Mouse (Mus musculus) ovary, postnatal 14 days (tissue): ENCODE data around the gene Olfr1028.

Experiments used
- DNase-seq: peaks from one replicate; pipeline ENCODE4 v3.0.0; 2022; ENCODE audit warnings: low spot score

Gene Olfr1028

GRCm38 (mm10) chr2:85950137-85950536 is at the start of gene Olfr1028:
Gene Olfr1028 (plus strand): TSS chr2:85950437.
- DNase-seq = no peak

- no peak for DNase-seq
These were observed 45.3 kb upstream of the Olfr1028 start, which contains the start of gene Olfr1024 for GRCm38 (mm10) chr2:85904952-85905351. Gene Olfr1024 (minus strand): TSS chr2:85905052.

GRCm38 (mm10) chr2:85913197-85913596 is 37.0 kb upstream of the Olfr1028 start:
- no peak for DNase-seq

- no peak for DNase-seq
These were observed 35.3 kb upstream of the Olfr1028 start, which contains the start of gene Olfr1025-ps1 for GRCm38 (mm10) chr2:85914893-85915292. Gene Olfr1025-ps1 (plus strand): TSS chr2:85915193.

- DNase-seq = no peak
These were observed 29.0 kb upstream of the Olfr1028 start, which contains the start of gene Olfr1026 for GRCm38 (mm10) chr2:85921258-85921657. Gene Olfr1026 (plus strand): TSS chr2:85921558.

GRCm38 (mm10) chr2:85973595-85973994 is 23.4 kb downstream of the Olfr1028 start, which contains the start of gene Olfr1029:
Gene Olfr1029 (plus strand): TSS chr2:85973895.
- no peak for DNase-seq

- no peak for DNase-seq
These were observed 28.7 kb downstream of the Olfr1028 start, which contains the start of gene Olfr1030 for GRCm38 (mm10) chr2:85978976-85979375. Gene Olfr1030 (plus strand): TSS chr2:85979276.

GRCm38 (mm10) chr2:85990004-85990403 is 39.8 kb downstream of the Olfr1028 start, which contains the start of gene Olfr1031:
Gene Olfr1031 (plus strand): TSS chr2:85990304.
- no peak for DNase-seq
